Mouse (Mus musculus): ENCODE measurements around the gene Ehd3. TPM values are rescaled to one million over a fixed set of nuclear protein-coding genes. Genes with fewer than 3 reads are reported as not detected.

The Ehd3 gene
- polyA plus RNA-seq (2011; ENCODE audit: insufficient read depth, insufficient read length, low read depth, missing spikeins), result 1.9 and 3.0 TPM in 2 replicates

DNA sequence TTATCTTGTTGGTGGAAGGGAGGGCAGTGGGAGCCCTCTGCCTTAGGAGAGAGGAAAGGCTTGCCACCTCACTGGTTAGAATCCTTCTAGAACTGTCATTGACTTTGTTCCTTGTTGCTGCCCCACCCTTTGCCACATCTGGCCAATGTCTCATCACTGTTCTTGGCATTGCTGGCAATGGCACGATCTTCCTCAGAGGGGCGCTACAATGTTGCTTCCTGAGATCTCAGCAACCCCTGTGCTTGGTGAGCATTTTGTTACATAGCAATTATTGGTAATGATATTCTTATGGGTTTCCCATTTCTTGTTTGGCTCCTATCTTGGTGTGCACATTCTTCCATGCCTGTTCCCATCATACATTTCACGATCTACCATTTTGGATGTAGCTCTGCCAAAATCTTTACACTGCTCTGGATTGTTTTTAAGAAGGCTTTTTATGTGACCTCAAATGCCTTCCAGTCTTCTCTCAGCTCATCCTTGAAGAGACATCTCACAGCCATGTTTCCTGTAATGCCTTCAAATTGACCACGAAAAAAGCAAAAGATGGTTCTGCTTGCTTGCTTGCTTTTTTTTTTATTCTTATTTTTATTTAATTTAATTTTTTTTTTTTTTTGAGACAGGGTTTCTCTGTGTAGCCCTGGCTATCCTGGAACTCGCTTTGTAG lies at the start of gene Ehd3:
Gene Ehd3, plus strand, starts transcription at position 614 of the 664 bp plus-strand sequence.
- Histone ChIP-seq H3K27me3 (ENCODE audit: control insufficient read depth, insufficient read depth, low read length, poor library complexity, severe bottlenecking) (no peaks in the 10 kb centered on the region), H3K9me3 (replicated peaks; ENCODE audit: control insufficient read depth, insufficient read depth, low read length, poor library complexity, severe bottlenecking) (no peaks in the 10 kb centered on the region), H3K36me3 (ENCODE audit: control insufficient read depth, insufficient read depth, low read length, poor library complexity, severe bottlenecking) (no peaks in the 10 kb centered on the region), H3K4me3 (ENCODE audit: low read depth, low read length) (peak within 1 kb of the TSS; percentile 64), H3K4me1 (ENCODE audit: control insufficient read depth, insufficient read depth, low read length) (no peaks in the 10 kb centered on the region), H3K9ac (ENCODE audit: low read depth, poor library complexity, severe bottlenecking) (peak within 1 kb of the TSS; percentile 50), H3K27ac (ENCODE audit: insufficient read depth, low read length) (no peak within 1 kb of the TSS)
- no peak for TF ChIP-seq POLR2A (IDR thresholded peaks at IDR 0.05; ENCODE audit: insufficient read depth, low read length)
- TF ChIP-seq CTCF (IDR thresholded peaks at IDR 0.05; ENCODE audit: low read depth, low read length), result no peak
- TF ChIP-seq EP300 (IDR thresholded peaks at IDR 0.05; ENCODE audit: insufficient read depth, low read depth, low read length), result no peak

DNA sequence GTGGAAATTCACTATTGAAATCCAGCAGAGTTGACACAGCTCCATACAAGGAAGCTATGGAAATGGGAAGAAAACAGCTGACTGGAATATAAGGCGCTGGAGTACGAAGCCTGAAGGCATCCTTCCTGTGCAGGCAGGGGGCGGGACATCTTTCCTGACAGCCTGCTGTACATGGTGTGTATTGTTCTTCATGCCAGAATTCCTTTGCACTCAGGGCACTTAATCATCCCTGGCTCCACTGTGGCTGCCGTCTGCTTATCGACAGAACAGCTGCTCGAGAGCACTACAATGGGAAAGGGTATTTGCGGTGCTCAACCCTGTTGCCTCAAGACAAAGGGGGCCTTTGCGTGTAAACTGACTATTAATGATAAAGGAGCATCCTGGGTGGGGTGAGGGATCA lies 33.0 kb upstream of the Ehd3 start:
- Histone ChIP-seq H3K4me3 (ENCODE audit: low read depth, low read length) (no peak overlapping the region), H3K9ac (ENCODE audit: low read depth, poor library complexity, severe bottlenecking) (no peak overlapping the region), H3K4me1 (ENCODE audit: control insufficient read depth, insufficient read depth, low read length) (no peaks in the 10 kb centered on the region), H3K27me3 (ENCODE audit: control insufficient read depth, insufficient read depth, low read length, poor library complexity, severe bottlenecking) (no peaks in the 10 kb centered on the region), H3K27ac (ENCODE audit: insufficient read depth, low read length) (no peak overlapping the region), H3K36me3 (ENCODE audit: control insufficient read depth, insufficient read depth, low read length, poor library complexity, severe bottlenecking) (no peaks in the 10 kb centered on the region), H3K9me3 (replicated peaks; ENCODE audit: control insufficient read depth, insufficient read depth, low read length, poor library complexity, severe bottlenecking) (peaks cover 7% of the 10 kb centered on the region; the same call in 1 of the 2 replicates)
- TF ChIP-seq EP300 (IDR thresholded peaks at IDR 0.05; ENCODE audit: insufficient read depth, low read depth, low read length) (no peak), CTCF (IDR thresholded peaks at IDR 0.05; ENCODE audit: low read depth, low read length) (no peak), POLR2A (IDR thresholded peaks at IDR 0.05; ENCODE audit: insufficient read depth, low read length) (no peak)

DNA sequence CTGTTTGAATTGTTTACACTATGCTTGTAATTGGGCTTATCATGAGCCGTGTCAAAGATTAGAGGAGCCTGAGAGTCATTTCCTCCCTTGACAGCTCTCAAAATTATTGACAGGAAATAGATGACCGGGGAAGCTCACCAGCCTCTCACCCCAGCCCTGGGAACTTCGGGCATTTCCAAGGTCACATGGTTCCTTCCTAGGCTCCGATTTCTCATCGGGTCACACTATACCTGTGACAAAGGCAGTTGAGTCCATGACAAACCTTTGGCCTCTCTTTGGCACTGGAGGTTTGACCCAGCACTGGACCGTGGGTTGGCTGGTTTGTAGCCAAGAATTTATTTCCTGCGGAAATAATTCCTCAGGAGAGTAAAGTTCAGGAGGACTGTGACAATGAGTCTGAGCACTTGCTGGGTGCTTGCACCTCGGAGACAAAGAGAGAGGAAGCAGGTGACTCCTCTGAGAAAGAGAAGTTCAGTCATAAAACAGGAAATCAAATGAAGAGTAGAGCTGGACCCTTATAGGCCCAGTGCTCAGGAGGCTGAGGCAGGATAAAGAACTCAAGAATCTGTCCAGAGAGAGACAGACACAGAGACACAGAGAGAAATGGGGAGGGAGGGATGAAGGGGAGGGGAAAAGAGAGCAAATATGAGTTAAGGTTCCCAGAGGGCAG lies 17.2 kb upstream of the Ehd3 start:
- H3K4me1 ChIP-seq (ENCODE audit: control insufficient read depth, insufficient read depth, low read length), result peaks cover 3% of the 10 kb centered on the region
- no peak overlapping the region for H3K27ac ChIP-seq (ENCODE audit: insufficient read depth, low read length)
- H3K36me3 ChIP-seq (ENCODE audit: control insufficient read depth, insufficient read depth, low read length, poor library complexity, severe bottlenecking), result no peaks in the 10 kb centered on the region
- no peak for TF ChIP-seq POLR2A (IDR thresholded peaks at IDR 0.05; ENCODE audit: insufficient read depth, low read length)
- no peak for TF ChIP-seq CTCF (IDR thresholded peaks at IDR 0.05; ENCODE audit: low read depth, low read length)
- TF ChIP-seq EP300 (IDR thresholded peaks at IDR 0.05; ENCODE audit: insufficient read depth, low read depth, low read length), result no peak
- H3K4me3 ChIP-seq (ENCODE audit: low read depth, low read length), result no peak overlapping the region
- no peaks in the 10 kb centered on the region for H3K9me3 ChIP-seq (replicated peaks; ENCODE audit: control insufficient read depth, insufficient read depth, low read length, poor library complexity, severe bottlenecking)
- H3K9ac ChIP-seq (ENCODE audit: low read depth, poor library complexity, severe bottlenecking), result no peak overlapping the region
- H3K27me3 ChIP-seq (ENCODE audit: control insufficient read depth, insufficient read depth, low read length, poor library complexity, severe bottlenecking), result no peaks in the 10 kb centered on the region; the same call in 1 of the 2 replicates

DNA sequence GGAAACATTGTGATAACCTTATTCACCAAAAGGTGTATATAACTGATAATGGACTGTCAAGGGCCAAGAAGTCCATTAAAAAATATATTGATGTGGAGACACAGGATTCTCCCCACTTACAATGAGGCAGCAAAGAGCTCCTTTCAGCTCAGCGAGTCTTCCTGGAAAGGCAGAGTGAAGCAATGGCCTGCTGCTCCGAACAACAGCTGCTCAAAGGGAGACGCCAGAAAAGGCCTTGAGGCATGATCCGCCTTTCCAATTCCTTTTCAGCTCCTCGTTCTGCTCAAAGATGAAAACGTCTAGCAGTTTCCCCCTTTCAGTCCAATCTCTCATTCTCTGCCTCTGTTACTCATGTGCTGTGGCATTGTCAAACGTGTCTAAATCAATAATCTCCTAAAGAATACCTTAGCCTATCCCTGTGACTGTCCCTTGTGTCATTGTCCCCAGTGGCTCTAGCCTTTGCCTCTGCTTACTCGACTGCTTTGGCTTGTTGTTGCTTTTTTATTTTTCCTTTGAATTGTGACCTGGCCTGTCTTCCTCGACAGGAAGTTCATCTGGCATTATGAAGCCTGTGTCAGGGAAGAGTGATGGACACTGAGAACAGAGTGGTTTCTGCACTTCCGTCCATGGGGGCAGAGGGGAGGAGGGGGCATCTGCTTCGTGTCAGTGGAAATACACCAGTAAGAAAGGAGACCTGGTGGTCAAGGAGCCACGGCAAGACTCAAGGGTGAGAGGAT lies 13.5 kb upstream of the Ehd3 start:
- TF ChIP-seq CTCF (IDR thresholded peaks at IDR 0.05; ENCODE audit: low read depth, low read length) (no peak), EP300 (IDR thresholded peaks at IDR 0.05; ENCODE audit: insufficient read depth, low read depth, low read length) (peak; percentile 62; the same call in 1 of the 2 replicates)
- Histone ChIP-seq H3K4me1 (ENCODE audit: control insufficient read depth, insufficient read depth, low read length) (peaks cover 3% of the 10 kb centered on the region), H3K9ac (ENCODE audit: low read depth, poor library complexity, severe bottlenecking) (no peak overlapping the region), H3K9me3 (replicated peaks; ENCODE audit: control insufficient read depth, insufficient read depth, low read length, poor library complexity, severe bottlenecking) (no peaks in the 10 kb centered on the region), H3K4me3 (ENCODE audit: low read depth, low read length) (no peak overlapping the region), H3K27ac (ENCODE audit: insufficient read depth, low read length) (no peak overlapping the region), H3K36me3 (ENCODE audit: control insufficient read depth, insufficient read depth, low read length, poor library complexity, severe bottlenecking) (no peaks in the 10 kb centered on the region), H3K27me3 (ENCODE audit: control insufficient read depth, insufficient read depth, low read length, poor library complexity, severe bottlenecking) (no peaks in the 10 kb centered on the region; the same call in 1 of the 2 replicates)

DNA sequence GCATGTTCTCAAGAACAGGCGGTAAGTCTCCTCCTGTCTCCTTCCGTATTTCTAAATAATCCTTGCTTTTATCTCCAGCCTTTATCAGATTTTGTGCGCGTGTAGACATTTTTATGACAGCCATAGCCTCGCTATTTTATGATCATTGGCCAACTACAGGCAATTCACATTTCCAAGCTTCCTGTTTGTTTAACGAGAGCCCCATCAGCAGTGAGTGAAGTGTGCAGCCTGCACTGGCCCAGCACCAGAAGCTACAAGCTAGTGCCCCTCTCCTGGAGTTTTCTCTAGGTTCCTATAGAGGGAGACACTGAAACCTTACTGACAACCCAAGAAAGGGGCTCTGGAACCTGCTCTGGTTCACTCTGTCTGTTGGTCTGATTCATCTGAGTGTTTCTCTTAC lies 7.1 kb upstream of the Ehd3 start:
- Histone ChIP-seq H3K9me3 (replicated peaks; ENCODE audit: control insufficient read depth, insufficient read depth, low read length, poor library complexity, severe bottlenecking) (no peaks in the 10 kb centered on the region), H3K4me3 (ENCODE audit: low read depth, low read length) (no peak overlapping the region), H3K9ac (ENCODE audit: low read depth, poor library complexity, severe bottlenecking) (no peak overlapping the region), H3K36me3 (ENCODE audit: control insufficient read depth, insufficient read depth, low read length, poor library complexity, severe bottlenecking) (no peaks in the 10 kb centered on the region), H3K27ac (ENCODE audit: insufficient read depth, low read length) (no peak overlapping the region), H3K27me3 (ENCODE audit: control insufficient read depth, insufficient read depth, low read length, poor library complexity, severe bottlenecking) (no peaks in the 10 kb centered on the region), H3K4me1 (ENCODE audit: control insufficient read depth, insufficient read depth, low read length) (no peaks in the 10 kb centered on the region)
- TF ChIP-seq EP300 (IDR thresholded peaks at IDR 0.05; ENCODE audit: insufficient read depth, low read depth, low read length) (no peak), CTCF (IDR thresholded peaks at IDR 0.05; ENCODE audit: low read depth, low read length) (no peak), POLR2A (IDR thresholded peaks at IDR 0.05; ENCODE audit: insufficient read depth, low read length) (no peak)
